Mouse (Mus musculus) heart, postnatal 0 days (tissue): ENCODE measurements around the gene AW551984.

Source experiments
- CTCF ChIP-seq: IDR thresholded peaks from 2 replicates; pipeline ENCODE4 v1.5.1; 2016; ENCODE audit warnings: antibody characterized with exemption, control low read depth, low read depth
- EP300 ChIP-seq: IDR thresholded peaks from 2 replicates; pipeline ENCODE4 v1.6.1; 2016; ENCODE audit warnings: antibody characterized with exemption, low read depth

GRCm38 (mm10) chr9:39557529-39558348, 46.5 kb downstream of the AW551984 start:
- no peak for TF ChIP-seq CTCF
- no peak for TF ChIP-seq EP300
